Mouse (Mus musculus) MEL-GATA-1-ER (cell line): ENCODE data around the gene Bicc1.

Experiments
- DNase-seq: peaks from one replicate; pipeline ENCODE4 v3.0.0-alpha.2; 2012; ENCODE audit warnings: low read depth; ENCODE audit errors: extremely low read depth

The Bicc1 gene

DNA sequence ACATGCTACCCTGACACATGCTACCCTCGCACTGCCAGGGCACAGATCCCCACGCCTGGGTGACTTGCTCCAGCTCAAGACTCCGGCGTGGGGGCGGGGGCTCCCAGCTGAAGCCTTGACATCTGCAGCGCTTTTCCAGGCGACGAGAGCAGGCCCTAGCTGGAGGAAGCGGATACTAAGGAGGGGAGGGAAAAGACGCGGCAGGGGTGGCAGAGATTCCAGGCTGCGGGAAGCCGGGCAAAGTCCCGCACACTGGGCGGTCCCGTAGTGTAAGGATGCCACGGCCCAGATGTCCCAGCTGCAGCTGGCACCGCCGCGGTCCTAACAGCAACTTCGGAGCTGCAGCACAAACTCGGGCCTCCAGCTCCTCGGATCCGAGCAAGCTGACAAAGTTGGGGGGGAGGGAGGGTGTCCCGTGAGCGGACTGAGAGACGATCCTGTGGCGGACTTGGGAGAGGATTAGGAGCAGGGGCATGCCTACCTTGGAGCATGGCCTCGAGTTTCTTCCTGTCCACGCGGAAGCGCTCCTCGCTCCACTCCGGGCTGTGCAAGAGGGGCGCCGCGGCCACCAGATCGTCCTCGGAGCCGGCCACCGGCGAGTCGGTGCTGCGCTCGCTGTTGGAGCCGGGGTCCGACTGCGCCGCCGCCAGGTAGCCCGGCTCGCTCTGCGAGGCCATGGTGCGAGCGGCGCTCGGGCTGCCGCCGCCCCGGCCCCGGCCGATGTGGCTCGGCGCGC is 392 bp downstream of the Bicc1 start:
- no peak for DNase-seq

DNA sequence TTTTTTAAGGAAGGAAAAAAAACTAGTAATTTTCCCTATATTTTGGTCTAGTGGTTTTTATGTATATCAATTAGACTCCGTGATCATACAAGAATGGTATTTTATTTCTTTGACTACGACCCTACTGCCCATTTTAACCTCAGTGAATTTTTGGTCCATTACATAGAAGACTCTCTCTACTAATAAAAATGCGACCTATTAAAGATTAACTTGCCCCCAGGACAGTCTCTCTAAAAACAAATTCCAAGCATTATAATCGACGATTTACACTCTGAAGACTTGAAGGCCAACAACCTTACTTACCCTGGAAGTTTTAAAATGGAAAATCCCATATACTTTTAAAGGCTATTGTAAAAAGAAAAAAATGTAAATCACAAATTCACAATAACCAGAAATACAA is 2.9 kb downstream of the Bicc1 start:
- DNase-seq, result no peak

DNA sequence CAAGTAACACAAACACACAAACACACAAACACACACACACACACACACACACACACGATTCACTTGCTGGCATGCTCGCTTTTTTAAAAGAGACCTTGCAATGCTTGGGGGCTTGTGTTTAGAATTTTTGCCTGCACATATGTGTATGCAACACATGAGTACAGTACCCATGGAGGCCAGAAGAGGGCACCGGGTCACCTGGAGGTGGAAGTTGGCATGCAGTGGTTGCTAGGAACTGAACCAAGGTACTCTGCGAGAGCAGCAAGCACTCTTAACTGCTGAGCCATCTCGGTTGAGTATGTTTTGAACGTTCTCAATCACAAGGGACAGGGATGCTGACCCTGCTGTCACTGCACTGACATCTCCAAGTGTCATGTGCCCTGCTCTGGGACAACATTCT is 5.9 kb downstream of the Bicc1 start:
- DNase-seq, result no peak

DNA sequence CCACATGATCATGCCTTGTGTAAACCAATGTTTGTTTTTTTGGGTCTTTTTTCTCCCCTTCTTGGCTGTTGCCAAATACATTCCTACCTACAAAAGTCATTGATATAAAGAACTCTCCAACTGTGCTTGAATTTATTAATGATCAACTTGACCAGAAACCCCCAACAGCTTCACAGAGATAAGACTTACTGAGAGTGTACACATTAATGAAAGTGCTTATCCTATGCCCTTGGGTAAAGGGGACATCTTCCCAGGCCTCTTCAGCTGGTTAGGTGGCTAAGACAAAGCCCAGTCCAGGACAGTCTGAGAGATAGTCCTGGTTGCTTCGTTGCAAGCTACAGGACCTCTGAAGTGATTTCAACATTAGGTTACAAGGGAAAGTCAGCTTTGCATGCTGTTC is 6.4 kb downstream of the Bicc1 start:
- no peak for DNase-seq

DNA sequence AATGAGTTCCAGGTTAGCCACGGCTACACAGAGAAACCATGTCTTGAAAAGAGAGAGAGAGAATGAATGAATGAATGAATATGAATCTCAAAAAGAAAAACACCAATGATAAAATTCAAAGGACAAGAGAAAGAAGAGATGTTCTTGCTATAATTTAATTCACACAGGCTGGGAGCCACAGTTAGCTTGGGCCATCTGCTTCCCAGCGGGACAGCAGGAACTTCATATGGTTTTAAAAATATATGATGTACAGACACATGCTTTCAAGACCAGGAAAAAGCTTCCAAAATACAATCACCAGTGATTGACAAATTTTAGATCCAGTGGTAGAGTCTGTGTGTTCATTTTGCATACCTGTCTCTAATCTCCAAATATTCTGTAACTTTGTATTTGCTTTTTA is 9.0 kb downstream of the Bicc1 start:
- no peak for DNase-seq

DNA sequence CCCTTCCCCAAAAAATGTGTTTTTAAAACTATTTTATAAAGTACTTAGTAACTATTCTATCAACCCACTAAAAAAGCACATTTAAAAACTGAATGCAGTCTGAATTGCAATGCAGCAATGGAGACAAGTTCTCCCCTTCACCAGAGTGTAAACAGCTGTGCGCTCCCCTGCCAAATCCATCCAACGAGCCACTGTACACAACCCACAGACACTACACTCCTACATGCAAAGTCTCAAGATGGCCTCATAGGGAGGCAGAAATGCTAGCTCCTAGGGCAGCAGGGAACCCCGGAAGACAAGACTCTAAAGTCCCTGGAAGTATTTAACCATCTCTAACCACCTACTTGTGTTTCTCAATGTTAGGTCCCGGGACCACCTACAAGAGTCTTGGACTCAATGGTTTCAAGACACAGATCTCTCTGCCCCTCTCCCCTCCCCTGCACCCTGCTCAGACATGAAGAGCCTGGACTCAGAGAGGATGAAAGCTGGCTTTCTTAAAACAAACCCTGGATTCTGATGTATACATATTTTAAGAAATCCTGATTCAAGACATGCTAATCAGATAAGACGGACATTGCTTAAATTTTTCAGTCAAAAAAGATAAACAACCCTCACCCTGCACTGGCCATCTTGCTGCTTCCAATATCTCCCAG is 10.4 kb downstream of the Bicc1 start:
- DNase-seq, result no peak

DNA sequence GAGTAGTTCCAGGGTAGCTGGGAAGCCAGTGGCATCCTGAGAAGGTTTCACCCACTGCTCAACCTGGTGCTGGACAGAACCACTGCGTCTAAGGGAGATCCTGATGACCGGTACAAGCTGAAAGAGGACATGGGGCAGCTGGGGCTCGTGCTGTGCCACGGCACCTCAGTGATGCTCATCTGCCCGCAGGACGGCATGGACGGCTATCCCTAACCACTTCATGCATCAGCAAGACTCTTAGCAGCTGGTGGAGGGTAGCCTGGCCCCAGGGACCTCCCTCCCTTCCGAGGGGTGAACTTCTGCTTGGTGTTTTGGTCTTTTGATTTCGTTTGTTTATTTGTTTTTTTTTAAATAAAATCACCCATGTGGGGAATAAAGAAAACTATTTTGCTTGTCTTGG is 11.3 kb downstream of the Bicc1 start:
- no peak for DNase-seq

DNA sequence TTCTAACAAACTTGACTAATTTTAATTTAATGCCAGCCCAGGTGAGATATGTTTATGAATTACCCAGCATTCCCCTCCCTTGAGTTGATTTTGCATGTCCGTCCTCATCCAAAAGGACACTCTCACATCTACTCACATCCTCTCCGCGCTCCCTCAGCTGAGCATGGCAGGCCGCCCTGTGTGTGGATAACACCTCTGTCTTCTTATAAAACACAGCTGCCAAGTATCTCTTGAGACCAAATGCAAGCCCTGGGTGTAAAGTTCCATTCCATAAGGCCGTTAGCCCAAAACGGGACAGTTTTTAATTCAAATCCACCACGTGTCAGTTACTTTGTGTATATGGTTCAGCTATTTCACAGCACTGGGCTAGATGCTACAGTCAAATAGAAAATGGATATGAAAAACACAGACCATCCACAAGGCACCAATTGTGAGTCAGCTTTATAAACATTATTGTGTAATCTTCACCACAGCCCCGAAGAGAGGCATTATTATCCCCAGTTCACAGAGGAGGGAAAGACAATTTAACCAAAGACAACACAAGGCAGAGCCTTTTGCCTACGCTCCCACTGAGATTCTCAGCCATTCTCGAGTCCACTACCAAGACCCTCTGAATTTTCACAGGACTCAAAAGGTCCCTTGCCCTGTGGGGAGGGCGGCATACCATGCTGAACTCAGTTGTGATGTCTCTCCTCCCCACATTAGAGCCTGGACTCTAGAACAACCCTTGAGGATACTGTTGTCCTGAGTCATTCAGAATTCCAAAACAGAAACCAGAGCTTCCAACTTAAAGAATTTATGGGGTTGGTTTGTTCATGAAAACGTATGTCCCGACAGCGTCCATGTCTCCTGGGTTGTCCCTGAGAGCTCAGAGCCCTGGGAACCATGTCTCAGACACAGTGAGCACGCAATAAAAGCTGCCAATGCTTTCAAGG is 12.6 kb downstream of the Bicc1 start:
- no peak for DNase-seq

DNA sequence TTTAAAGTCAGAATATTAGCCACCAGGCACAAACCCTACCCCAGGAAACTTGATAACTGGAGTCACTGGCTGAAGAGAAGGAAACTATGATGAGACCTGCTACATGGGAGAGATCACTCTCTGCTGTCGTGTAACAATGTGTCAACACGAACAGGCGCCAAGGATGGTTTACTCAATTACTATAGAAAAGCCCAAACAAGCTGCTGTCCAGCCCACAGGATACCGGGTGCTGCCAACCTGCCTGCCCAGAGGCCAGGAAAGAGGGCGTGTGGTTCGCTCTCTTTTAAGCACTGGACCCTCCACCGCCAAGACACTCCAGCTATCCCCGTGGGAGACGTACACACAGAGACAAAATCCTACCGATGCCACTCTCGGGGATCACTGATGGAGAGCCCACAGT is 13.7 kb downstream of the Bicc1 start:
- no peak for DNase-seq

DNA sequence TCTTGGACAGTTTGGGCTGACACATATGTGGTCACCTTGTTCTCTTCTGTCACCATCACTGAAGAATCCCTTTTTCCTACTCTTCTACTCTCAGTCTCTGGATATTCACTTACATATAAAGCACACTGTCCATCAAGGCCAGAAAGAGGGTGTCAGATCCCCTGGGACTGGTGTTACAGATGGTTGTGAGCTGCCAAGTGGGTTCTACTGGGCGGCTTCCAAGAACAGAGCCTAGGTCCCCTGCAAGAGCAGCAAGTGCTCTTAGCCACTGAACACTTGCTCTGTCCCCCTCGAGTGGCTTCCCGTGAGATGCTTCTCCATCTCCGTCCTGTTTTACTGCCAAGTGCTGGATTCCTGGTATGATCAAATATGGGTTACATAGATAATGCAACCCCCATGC is 15.3 kb downstream of the Bicc1 start:
- no peak for DNase-seq

DNA sequence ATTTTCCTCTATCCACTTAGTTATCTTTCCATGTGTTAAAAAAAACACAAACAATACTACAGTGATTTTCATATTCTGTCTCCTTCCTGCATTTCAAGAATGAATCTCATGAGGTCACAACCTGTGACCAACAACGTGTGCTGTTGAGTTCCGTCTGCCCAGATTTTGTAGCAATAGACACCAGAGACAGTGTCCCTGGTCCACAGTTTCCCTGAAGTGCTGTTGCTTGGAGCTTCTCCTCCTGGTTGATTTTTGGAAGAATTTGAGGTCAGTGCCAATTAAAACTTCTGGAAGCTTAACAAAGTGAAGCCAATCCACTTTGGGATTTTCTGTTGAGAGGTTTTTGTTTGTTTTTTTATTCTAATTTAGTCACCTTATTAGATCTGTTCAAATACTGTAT is 16.9 kb downstream of the Bicc1 start:
- DNase-seq, result no peak

DNA sequence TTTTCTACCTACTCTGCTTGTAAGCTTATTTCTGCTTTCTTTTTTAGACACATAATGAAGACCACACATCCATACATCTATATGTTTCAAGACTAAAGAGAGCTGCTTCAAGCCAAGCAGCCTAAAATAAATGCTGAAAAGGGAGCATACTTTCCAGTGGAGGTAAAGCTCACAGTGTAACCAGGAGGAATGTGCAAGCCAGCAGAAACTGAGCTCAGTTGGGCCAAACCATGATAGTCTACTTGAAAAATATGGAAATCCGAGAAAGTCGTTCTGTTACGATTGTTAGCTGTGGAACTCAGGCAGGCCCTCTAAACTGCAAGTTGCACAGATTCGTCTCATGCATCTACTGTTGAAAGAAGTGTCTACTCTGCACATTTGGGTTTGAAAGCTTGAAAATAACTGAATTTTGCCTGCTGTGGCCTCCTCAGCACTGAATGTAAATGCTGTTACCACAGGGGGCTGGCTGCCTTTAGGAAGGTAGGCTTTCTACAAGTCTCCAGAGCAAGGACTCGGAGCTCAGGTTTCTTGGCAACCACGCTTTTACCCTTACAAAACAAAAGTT is 19.1 kb downstream of the Bicc1 start:
- DNase-seq, result no peak

DNA sequence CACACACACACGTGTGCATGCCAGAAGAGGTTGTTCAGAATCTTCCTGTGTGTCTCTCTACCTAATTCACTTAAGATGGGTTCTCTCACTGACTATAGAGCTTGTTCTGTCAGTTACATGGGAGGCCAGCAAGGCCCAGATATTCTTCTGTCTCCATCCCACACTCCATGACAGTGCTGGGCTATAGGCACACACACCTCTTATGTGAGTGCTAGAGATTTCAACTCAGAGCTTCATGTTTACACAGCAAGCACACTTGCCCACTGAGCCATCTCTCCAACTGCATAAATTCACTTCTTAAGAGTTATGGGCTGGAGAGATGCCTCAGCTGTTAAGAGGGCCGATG is 20.7 kb downstream of the Bicc1 start:
- DNase-seq, result no peak

DNA sequence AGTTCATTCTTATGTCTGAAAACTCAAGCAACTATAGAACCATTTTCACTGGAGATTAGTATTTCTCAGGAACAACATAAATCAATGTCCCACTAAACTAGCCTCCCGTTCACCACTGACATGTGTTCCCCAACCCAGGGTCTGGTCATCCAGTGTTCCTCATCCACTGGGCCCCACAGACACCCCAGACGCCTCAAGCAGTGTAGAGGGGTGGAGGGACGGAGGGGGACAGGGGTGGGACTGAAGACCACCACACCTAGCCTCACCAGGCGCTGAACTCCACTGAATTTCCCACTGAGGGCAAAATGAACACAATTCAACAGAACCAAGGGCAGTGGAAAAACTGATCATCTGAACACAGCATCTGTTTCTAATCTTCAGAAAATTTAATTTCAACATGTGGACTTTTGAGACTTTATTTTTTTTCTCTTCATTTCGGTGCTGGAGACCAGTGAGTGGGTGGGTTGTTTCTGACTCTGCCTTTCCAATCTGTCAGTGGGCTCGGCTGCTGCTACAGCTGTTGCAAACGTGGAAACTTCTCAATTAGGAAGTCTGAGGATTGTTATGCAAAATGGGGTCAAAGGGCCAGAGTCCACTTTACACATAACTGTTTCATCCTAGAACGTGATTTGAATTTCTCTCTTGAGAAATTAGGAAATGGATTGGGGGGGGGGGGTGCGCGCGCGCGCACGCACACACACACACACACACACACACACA is 21.2 kb downstream of the Bicc1 start:
- DNase-seq, result no peak

DNA sequence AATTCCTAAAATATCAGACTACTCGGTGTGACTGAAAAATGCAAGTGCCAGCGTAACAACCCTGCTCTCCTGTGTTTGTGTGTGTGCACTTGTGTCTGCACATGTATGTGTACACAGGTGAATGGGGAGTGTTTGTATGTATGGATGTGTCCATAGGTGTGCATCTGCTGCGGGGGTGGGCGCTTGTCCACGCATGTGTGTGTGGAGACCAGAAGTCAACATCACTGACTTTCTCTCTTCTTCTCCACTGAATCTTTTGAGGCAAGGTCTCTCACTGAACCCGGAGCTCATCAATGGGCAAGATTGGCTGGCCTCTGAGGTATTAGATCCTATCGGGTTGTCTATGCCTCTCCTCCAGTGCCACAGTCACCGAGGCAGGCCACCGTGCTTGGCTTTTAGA is 21.9 kb downstream of the Bicc1 start:
- DNase-seq, result no peak

DNA sequence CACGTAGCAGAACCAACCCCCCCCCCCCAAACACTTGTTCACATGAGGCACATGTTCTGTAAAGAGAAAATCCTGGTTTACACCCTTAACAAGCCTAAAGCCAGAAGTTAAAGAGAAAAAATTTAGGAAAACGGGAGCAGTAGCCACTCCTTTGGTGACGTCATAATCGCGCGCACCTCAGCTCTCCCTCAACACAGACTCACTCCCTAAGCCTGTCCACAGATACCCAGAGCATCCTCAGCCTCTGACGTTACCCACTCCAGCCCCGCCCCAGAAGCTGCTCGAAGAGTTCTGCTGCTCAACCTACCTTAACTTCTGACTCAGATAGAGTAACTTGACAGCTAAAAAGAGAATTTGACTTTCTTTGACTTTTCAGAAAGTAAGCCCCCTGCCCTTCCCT is 28.2 kb downstream of the Bicc1 start:
- no peak for DNase-seq

DNA sequence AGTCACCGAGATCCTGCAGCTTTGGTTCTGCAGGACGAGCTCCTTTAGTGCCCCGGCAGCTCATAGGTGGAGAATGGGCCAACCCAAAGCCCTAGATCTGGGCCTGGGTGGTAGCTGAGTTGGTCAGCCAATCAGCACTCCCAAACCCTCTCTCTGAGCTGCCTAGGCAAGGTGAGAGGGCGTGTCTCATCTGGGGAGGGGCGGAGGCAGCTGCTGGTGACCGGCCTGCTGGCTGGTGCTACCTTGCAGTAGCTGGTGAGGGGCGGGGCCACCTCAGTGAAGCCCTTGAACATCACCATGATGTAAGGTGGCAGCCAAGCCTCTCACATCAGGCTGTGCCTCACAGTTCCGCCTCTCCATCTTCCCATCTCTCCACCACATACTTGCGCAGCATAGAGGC is 29.2 kb downstream of the Bicc1 start:
- no peak for DNase-seq

DNA sequence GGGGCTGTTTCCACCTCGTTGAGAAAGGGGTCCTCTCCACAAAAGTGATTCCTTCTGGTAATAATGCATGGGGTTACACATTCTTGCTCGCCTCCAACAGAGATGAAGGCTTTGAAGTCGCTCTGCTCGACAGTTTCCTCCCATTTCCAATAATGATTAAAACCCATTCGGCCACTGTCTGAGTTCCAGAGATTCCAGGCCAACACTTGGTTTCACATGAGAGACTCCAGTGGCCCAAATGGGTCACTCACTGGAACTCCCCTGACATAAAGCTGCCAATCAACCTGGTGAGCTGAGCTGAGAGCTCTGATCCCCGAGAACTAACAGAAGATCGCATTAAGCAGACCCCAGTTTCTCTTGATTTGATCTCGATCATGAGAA is 31.6 kb downstream of the Bicc1 start:
- DNase-seq, result no peak

DNA sequence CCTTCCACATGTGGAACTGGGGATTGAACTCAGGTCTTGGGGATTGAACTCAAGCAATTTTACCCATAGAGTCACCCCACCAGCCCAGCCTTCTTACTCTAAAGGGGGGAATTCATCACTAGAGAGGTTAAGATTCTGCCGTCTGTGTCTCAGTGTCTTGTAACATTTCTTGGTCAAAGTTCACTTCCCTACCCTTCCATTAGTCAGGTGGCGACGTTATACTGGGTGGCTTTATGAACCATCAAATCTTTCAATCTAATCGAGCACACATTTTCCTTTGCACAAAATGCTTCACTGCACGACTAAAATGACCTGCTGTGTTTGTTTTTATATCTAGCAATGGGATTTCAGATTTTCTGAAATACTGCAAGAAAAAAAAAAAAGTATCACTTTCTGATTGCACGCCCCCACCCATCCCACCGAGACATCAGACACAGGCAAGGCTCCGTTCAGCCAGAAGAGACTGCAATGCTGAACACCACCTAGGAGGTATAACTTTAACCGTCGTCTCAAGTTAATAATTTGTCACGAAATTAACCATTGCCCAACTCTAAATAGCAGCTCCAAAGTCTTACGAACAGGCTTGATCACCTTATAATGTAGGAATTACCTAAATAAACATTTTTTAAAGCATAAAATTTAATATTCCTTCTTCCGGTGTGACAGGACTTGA is 32.1 kb downstream of the Bicc1 start:
- DNase-seq, result no peak

DNA sequence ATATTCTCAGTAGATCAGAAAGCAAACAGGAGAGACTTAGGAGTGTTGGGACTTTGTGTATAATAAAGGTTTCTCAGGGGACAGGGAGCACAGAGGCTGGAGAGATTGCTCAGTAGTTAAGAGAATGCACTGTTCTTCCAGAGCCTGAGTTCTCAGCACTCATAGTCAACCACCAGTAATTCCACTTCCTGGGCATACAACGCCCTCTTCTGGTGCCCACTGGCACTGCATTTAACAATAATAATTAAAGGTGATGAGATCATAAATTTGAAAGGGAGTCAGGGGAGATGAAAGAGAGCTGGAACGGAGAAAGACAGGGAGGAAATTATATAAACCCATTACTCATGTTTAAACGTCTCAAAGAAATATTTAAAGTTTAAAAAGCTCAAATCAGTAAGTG is 35.5 kb downstream of the Bicc1 start:
- DNase-seq, result no peak

DNA sequence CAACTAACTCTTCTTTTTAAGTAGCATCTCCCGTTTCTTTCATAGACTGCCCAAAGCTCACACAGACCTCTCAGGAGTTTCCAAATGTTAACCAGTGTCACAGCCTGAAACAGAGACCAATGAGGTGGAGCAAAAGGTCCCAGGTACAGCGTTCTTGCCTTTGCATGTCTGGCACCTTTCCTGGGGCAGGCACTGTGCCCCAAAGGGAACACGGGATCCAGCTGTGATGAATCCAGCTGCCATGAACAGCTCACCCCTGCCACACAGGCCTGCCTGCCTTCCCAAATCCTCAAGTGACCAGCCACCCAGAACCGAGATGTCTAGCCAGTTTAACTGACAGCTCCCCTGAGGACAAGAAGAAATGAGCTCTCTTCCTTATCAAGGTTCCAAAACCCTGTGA is 36.1 kb downstream of the Bicc1 start:
- DNase-seq, result no peak
